Mouse (Mus musculus) mature B cell (primary cell): ENCODE measurements around the gene Dtd1.

Experiments
- in situ Hi-C: fragments of 300-500 bp; cut with MboI; formaldehyde crosslinking; loops from 2 replicates; pipeline ENCODE4 v1.14.3; 2019

Dtd1 gene

DNA sequence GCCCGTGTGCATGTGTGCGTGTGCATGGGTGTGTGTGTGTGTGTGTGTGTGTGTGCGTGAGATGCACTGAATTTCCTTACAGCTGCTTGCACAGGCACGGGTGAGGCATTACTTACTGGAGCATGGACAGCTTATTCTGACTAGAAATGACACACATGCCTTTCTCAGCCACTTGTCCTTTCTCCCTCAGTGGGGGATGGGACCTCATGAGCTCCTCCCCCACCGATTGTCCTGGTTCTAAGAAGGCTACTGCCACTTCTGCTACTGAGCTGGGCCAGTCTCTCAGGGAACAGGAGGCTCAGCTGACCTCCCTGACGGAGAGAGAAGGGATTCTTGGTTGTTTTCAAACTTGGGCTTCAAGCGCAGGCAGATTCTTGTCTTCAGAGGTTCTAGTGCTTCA, 40.4 kb downstream of the Dtd1 start:
- in situ Hi-C loops: no loop called here

DNA sequence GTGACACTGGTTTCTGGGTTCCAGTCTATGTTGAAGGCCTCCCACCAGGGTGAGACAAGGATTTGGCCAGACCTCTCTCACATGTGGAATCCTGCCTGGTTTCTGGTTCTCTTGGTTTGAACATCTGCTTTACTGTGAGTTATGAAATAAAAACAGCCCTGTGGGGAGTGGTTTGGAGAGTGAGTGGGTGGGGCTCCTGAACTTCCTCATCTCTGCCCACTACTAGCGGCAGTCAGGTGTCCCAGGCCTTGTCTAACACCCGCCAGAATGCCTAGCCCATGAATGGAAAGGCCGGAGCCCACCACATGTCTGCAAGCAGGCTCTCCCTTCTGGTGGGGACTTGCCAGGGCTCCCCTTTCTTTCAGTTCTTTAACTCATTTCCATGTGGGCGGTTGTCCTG, 42.3 kb downstream of the Dtd1 start:
- in situ Hi-C loops: no loop called here

DNA sequence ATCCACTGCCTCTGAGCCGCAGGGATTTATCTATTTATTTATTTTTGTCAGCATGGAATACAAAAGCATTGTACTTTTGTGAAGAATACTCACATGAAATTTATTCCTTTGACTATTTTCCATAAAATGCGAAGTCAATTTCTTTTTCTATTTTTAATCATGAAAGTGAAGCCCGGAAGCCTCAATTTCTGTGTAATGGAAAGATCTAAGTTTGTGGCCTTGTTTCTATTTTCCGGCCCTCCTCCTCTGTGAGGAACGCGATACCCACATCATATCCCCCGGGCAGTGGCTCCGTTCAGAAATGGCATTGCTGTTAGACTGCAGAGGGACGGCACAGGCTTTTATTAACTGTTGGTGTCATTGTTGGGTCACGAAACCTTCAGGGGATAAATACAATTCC, 46.7 kb downstream of the Dtd1 start:
- in situ Hi-C loops: no loop called here

GRCm38 (mm10) chr2:144647151-144647550, 47.5 kb downstream of the Dtd1 start:
- in situ Hi-C loops: no loop called here

GRCm38 (mm10) chr2:144649960-144650359, 50.3 kb downstream of the Dtd1 start:
- in situ Hi-C loops: no loop called here

- in situ Hi-C loops: no loop called here
Observed at GRCm38 (mm10) chr2:144652841-144653240, 53.1 kb downstream of the Dtd1 start.

DNA sequence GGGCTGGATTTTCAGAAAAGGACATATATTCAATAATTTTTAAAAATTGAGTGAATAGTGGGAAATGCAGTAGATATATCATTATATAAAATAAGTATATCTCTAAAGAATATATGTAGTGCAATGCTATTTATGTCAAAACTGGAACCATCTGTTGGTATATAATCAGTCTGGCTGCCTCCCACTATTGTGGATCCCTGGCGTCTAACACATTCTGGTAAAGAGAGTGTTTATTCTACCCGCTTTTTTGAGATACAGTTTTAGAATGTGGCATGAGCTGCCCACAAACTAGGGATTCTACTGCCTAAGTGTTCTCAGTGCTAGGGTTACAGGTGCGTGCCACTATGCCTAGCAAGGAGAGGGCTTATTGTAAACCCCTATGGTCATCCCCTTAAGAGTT, 55.6 kb downstream of the Dtd1 start:
- in situ Hi-C loops: no loop called here

- in situ Hi-C loops: no loop called here
Observed at GRCm38 (mm10) chr2:144668507-144668906, 68.8 kb downstream of the Dtd1 start.

GRCm38 (mm10) chr2:144670289-144670930, 70.7 kb downstream of the Dtd1 start:
- in situ Hi-C loops: no loop called here

DNA sequence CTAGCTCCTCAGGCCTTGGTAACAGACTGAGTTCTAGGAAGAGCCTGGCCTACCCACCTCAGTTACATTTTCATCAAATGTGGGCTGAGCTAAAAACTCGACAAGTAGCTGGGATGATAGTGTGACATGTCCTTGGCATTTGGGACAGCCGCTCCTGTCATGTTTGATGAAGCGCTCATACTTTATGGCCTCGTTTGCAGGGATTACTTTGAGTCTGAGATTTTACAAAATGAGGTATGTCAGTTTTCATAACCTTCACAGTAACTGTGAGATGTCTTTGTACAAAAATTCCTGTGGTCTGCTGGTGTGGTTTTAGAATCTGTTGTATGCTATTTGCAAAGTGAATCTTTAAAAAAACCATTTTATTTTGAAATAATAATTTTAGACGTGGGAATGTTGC, 72.7 kb downstream of the Dtd1 start:
- in situ Hi-C loops: no loop called here

- in situ Hi-C loops: no loop called here
Observed at GRCm38 (mm10) chr2:144676546-144677228, 77.0 kb downstream of the Dtd1 start.

DNA sequence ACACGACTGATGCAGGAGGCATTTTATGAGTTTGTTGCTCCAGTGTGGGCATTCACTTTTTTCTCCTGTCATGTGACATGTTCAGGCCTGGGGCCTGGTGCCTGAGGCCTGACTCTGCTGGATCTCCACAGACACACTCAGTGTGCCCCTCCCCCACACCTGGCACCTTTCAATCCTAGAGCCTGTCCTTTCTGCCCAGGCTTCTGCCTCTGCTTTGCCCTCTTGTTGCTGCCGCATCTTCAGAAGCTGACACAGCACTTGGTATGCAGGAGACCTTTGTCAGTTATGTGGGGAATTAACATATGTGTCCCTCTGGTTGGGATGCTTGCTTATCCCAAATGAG, 77.5 kb downstream of the Dtd1 start:
- in situ Hi-C loops: no loop called here

- in situ Hi-C loops: no loop called here
Observed at GRCm38 (mm10) chr2:144678779-144679178, 79.1 kb downstream of the Dtd1 start.

DNA sequence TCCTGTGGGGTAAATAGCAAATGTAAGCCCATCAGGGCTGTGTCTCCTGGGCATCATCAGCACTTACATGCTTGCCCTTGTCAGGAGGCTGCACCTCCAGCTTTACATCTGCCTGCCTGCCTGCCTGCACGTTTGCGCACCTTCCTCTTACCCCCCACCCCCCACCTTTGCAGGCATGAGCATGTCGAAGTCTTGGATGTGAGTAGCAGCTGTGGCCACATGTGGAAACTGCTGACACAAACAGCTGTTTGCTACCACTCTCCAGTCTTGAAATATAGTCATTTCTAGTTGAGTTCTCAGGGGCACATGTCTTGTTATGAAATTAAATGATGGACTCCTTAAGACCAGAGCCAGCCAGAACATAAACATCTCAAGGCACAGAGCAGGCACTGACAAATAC, 79.7 kb downstream of the Dtd1 start:
- in situ Hi-C loops: no loop called here

DNA sequence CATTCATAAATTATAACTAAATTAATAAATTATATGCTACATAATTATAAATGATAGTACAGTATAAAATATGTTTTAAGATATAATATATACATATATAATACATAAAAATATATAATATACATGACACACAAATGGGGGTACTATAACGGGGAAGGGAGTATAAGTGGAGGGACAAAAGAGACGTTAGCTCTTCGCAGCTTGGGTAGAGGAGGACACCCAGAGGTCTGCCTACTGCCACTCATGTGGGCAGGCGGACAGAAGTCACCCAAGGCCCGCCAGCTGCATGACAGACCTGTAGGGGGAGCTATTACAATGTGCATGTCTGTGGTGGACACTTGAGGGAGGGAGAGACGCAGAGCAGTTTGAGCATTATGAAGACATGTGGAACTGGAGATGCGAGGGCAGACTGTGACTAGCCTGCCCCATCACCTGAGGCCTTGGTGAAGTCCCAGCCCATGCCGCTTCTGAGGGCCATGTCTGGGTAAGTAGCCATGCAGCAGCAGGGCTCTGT, 92.6 kb downstream of the Dtd1 start:
- in situ Hi-C loops: no loop called here

- in situ Hi-C loops: no loop called here
Observed at GRCm38 (mm10) chr2:144692777-144693176, 93.1 kb downstream of the Dtd1 start.

- in situ Hi-C loops: no loop called here
Observed at GRCm38 (mm10) chr2:144694923-144695322, 95.2 kb downstream of the Dtd1 start.

GRCm38 (mm10) chr2:144698046-144698445, 98.3 kb downstream of the Dtd1 start:
- in situ Hi-C loops: no loop called here

- in situ Hi-C loops: no loop called here
Observed at GRCm38 (mm10) chr2:144700608-144701007, 100.9 kb downstream of the Dtd1 start.

- in situ Hi-C loops: no loop called here
Observed at GRCm38 (mm10) chr2:144701415-144702149, 101.9 kb downstream of the Dtd1 start.

DNA sequence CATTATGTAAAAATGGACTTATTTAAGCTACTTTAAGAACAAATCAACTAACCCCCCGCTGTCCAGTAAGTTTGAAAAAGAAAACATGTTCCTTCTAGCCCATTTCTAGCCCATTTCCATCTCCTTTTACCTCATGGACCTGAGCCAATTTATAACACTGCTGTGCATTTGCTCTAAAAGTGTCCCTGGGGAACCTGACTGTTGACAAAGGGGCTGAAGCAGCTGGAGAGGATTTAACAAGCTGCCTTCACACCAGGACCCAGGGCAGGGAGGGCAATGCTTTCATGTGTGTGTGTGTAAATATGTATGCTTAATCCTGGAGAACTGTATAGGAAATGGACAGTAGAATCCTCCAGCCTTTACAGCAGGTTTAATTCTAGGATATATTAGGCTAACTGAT, 109.6 kb downstream of the Dtd1 start:
- in situ Hi-C loops: no loop called here

DNA sequence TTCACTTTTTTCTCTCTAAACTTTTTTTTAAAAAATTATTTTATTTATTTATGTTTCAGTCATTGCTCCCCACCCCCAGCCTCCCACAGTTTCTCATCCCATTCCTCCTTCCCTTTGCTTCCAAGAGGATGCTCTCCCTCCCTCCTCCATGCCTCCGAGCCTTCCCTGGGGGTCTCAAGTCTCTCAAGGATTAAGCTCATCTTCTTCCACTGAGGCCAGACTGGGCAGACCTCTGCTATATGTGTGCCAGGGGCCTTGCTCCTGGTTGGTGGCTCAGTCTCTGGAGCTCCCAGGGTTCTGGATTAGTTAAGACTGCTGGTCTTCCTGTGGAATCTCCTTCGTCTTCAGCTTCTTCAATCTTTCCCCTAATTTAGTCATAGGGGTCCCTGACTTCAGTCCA, 110.0 kb downstream of the Dtd1 start:
- in situ Hi-C loops: no loop called here

DNA sequence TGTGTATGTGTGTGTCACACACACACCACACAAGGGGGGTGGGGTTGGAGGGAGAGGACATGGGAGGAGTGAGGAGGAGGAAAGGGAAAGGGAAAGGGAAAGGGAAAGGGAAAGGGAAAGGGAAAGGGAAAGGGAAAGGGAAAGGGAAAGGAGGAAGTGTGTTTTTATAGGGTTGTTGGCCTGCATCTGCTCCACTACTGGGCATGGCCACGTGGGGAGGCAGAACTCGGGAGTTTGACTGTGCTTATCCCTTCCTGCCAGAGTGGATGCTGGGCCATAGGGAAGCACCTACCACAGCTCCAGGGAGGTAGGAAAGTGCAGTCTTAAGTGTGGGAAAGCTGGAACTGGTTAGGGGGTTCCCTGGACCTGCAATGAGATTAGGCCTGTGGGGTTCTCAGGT, 114.9 kb downstream of the Dtd1 start:
- in situ Hi-C loops: no loop called here
